Mouse (Mus musculus) lung, postnatal 4 days (tissue): ENCODE measurements around the gene Dlg3.

Source experiments
- DNase-seq, 2 experiments: peaks; one replicate each; pipeline ENCODE4 v3.0.0; 2021

The Dlg3 gene

DNA sequence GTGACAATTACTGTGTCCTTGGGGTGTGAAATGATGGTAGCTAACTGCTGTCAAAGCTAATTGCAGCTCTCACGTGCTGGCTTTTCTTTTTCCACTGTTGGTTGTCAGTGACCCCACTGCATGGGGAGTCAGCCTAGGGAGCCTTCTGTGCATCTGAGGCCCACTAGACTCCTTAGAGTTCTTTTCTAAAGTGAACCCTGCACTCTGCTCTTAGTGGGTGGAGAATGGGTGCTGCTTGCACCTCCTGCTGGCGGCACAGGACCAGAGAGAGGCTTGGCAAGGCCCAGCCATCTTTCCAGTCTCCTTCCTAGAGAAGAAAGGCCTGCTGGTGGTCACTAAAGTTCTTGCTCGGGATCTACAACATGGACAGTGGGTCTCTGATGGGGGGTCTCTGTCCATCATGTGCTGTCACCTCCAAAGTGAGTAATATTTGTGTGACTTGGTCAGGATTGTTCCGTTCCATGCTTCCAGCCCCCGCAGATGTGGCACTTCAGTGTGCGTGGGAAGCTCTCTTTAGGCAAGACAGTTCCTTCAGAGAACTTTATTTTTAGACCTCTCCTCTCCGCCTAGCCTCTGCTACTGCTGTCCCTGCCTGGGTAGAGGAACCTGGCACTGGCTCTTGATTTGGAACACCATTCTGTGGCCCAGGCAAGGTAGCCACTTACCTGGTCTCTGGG lies 30.5 kb downstream of the Dlg3 start:
- no peak for DNase-seq

DNA sequence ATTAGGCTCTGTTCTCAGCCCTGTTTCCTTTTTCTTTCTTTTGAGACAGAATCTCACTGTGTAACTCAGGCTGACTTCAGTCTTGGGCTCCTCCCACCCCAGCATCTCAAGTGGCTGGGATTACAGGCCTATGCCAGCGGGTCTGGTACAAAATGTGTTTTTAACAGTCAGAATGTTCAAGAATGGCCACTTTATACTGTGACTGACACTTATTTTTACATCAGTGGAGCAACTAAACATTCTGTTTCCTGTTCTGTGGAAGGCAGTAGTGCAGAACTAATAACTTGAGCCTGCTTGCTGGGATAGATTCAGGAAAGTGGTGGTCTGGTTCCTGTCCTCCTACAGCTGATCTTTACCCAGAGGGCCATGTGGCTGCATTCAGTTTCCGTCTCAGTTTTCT lies 33.1 kb downstream of the Dlg3 start:
- no peak for DNase-seq

DNA sequence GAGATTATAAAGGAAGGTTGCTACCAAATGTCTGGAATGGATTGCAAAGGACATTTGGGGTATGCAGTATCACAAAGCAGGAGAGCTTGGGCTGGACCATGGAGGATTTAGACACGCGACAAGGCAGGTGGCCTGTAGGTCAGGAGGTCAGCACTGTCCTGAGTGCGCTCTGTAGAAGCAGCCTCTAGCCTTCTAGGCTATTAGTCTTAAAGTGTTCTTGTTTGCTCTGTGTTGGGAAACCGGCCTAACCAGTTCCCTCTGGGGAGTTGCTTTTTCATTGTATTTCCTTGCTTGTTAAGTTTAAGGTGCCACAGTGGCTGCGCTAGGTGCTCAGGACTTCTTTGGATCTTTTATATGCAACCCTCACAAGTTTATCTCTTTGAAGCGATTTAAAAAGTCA lies 34.5 kb downstream of the Dlg3 start:
- peak; percentile 29 to 34 for DNase-seq

DNA sequence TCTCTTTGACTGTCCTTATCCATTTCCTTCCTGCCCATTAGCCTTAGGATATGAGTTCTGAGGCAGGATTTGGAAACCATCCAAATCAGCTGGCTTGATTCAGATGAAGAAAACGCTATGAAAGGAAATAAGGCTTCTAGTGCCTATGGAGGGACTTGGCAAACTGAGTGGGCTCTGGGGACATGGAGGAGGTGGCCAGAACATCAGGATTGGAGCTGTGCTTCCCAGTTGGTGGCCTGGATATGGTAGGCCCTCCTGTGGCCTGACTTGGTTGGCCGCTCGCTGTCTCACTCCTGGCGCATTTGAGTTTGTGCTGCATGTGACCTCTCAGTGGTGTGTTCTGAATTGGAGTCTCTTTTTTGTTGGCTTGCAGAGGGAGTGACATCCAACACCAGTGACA lies 43.6 kb downstream of the Dlg3 start:
- DNase-seq = no peak

DNA sequence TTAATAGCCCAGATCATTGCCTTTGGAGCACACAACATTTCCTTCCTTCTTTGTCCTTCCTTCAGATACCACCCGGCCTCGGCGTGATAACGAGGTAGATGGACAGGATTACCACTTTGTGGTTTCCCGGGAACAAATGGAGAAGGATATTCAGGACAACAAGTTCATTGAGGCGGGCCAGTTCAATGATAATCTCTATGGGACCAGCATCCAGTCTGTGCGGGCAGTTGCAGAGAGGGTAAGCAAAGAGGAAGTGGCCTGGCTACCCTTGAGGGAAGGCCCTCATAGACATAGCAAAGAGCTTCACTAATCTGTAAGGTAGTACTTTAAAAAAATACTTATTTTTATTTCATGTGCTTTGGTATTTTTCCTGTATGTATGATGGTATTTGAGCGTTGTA lies 46.6 kb downstream of the Dlg3 start:
- DNase-seq = no peak

DNA sequence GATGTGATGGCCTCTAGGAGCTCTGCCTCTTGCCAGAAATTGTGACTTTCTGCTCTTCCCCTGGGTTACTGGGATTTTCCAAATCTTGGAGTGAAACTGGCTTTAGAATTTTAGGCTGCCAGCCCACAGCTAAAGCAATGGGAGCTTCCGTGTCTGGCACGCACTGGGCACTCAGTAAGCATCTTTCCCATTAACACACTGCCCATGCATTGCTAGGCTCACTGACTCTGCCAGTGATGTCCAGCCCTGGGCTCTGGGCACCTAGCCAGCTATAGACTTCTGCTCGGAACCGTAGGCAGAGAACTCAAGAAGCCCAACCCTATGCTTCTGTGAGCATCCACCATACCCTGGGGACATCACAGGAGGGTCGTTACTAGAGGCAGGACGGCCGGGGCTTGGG lies 48.2 kb downstream of the Dlg3 start:
- DNase-seq = no peak

DNA sequence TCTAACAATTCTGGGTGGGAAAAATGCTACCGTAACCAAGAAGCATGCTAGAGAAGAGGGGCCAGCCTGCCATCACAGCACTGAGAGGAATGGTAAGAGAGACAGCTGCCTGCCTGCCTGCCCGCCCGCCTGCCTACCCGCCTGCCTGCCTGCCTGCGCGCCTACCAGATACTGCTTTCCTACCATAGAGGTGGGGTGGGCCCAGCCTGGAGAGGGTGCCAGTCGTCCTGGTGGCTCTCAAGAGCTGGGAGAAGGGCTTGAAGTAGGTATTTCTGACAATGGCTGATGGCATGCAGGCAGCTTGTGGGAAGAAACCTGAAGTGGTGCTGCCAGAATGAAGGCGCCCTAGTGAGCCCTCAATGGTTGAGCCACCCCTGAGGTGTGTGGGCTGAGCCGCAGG lies 51.2 kb downstream of the Dlg3 start:
- peak in 1 of 2 experiments; percentile 28 for DNase-seq

DNA sequence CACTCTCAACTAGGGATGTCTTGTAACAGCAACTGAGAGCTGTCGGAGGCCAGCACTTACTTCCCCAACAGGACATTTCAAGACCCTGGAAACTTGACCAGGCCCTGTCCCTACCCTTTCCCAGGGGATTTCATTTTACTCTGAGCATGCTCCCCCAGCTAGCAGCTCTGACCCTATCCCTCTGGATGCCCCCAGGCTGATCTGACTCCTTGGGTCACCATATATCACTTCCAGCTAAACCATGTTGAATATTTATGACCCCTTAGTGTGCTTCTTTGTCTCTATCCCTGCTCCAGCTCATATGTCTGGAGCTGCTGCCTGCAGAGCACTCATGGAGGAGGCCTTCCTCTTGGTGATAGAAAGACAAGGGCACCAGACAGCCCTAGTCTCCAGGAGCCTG lies 53.6 kb downstream of the Dlg3 start:
- no peak for DNase-seq

DNA sequence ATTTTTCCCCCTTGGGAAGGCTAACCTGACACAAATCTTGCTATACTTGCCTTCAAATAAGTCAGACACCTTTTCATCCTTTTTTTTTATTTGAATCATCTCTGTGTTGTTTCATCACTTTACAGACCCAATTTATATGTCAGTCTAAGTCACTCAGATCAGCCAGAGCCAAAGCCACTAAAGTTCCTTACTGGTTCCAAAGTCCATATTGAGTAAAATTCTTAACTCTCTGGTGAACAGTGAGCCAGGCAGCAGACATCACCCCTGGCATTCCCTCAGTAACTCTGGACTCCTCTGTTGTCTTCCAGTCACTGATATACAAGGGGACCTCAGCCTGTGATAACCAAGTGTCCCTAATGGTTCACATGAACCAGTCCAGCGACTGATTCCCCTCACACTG lies 58.0 kb downstream of the Dlg3 start:
- DNase-seq = no peak

DNA sequence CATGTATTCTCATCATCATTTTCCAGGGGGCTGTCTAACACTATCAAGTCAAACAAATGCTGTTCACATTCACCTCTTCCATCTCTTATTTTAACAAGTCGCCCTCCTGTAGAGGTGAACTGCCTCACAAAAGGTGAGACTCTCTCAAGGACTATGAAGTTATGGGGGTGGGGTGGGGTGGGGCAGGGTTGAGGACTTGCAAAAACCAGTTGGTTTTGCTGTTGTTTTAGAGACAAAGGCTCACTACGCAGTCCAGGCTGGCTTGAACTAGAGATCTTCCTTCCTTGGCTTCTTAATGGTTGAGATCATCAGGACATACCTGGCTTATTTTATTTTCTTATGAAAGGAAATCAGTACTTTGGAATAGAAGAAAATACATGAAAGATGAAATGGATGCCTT lies 65.3 kb downstream of the Dlg3 start:
- DNase-seq = no peak

DNA sequence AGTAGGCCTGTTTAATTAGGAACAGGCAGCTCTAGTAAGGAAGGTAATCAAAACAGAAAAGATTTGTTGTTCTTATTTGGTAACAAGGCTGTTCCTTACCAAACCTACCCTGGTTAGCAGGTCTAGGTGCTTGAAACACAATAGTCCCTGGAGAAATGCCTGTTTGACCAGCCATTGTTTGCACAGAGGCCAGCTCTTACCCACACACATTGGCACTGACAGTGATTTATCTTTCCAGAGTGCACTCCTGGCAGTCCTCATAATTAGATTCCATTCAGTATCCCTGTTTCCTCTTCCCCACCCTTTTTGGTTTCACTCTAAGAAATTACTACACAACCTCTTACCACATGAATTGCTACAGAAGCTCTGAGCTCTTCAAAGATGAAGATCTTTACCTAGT lies 71.7 kb downstream of the Dlg3 start:
- DNase-seq = no peak
